Mouse (Mus musculus) heart, adult 18-20 months (tissue): Measurements from ENCODE around the gene Gm10665. TPM values are rescaled to one million over a fixed set of nuclear protein-coding genes. Genes with fewer than 3 reads are reported as not detected.
"Not testable (repeated sequence)": the region's sequence is repeated elsewhere in the genome, so short reads cannot be mapped to it uniquely, and the experiment has no call there.

Experiments
- DNase-seq, 2 experiments: peaks; one replicate each; pipeline ENCODE4 v3.0.0; 2021 to 2022; ENCODE audit warnings: mixed read lengths in 1 of 2
- long read RNA-seq, 2 experiments: library from polyadenylated mRNA; stranded (forward); transcript quantifications; one replicate each; pipeline ENCODE4 v2.0.0; 2021
- total RNA-seq, 2 experiments: library from RNA; stranded (reverse); gene quantifications; 2 replicates each; pipeline ENCODE4 v1.2.3; 2021

Gene Gm10665
- not detected for total RNA-seq
- long read RNA-seq, experiment 1: 0 reads
- long read RNA-seq, experiment 2: 0 reads

DNA sequence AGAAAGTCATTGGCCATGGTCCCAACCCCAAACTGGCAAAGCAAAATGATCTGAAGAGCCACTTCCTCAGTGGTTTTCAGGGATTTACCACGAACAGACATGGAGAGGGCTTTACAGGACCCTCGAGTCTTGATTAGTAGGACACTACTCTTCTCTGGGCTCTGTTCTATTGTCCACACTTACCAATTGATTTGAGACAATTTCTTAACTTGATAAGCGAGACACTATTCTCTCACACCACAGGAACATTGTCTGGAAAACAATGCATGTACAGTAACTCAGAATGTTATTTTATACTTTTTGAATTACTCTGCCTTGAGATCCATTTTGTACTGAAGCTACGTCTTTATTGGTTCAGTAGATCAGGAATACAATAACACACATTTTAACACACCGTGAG is at the start of gene Gm10665:
Gm10665 (minus strand) TSS at position 101 of the 400 bp plus-strand sequence.
- not testable (repeated sequence) for DNase-seq

- not testable (repeated sequence) for DNase-seq
Measured at GRCm38 (mm10) chr7:22499578-22499977, 35.7 kb upstream of the Gm10665 start, which contains the start of gene Vmn1r151. Gene Vmn1r151 (minus strand): TSS chr7:22499678.

DNA sequence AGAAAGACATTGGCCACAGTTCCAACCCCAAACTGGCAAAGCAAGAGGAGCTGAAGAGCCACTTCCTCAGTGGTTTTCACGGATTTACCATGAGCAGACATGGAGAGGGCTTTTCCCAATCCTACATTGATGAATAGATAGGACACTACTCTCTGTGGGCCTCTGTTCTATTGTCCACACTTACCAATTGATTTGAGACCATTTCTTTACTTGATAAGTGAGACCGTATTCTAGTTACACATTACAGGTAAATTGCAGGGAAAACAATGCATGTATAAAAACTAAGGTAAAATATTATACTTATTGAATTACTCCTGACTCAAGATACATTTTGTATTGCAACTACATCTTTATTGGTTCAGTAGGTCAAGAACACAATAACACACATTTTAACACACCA is 25.7 kb downstream of the Gm10665 start, which contains the start of gene Vmn1r149:
Vmn1r149 (minus strand) TSS at position 101 of the 400 bp plus-strand sequence.
- DNase-seq: not testable (repeated sequence)

- DNase-seq: not testable (repeated sequence)
Measured at GRCm38 (mm10) chr7:22413283-22413682, 50.6 kb downstream of the Gm10665 start, which contains the start of gene Vmn1r148. Gene Vmn1r148 (plus strand): TSS chr7:22413583.

Other genes with a start within 250 kb of the Gm10665 start
- gene Gm8453, start 234.6 kb downstream of the Gm10665 start, total RNA-seq: not detected
- not detected for gene Gm4187, start 134.4 kb downstream of the Gm10665 start, total RNA-seq
- not detected for gene Gm8660, start 93.0 kb downstream of the Gm10665 start, total RNA-seq
- not detected for gene Vmn1r148, start 50.5 kb downstream of the Gm10665 start, total RNA-seq
- gene Vmn1r149, start 25.8 kb downstream of the Gm10665 start, total RNA-seq: not detected
- gene Vmn1r151, start 35.6 kb upstream of the Gm10665 start, total RNA-seq: not detected
- not detected for gene Vmn1r152, start 58.9 kb upstream of the Gm10665 start, total RNA-seq
- not detected for gene Gm8677, start 70.8 kb upstream of the Gm10665 start, total RNA-seq
- gene Gm4201, start 101.3 kb upstream of the Gm10665 start, total RNA-seq: not detected
- gene Gm4565, start 124.1 kb upstream of the Gm10665 start, total RNA-seq: not detected
- not detected for gene Vmn1r155, start 193.9 kb upstream of the Gm10665 start, total RNA-seq
- not detected for gene Gm8693, start 228.2 kb upstream of the Gm10665 start, total RNA-seq